Mouse (Mus musculus): ENCODE data around the gene P2ry12. TPM values are rescaled to one million over a fixed set of nuclear protein-coding genes. Genes with fewer than 3 reads are reported as not detected.

P2ry12 gene
- polyA plus RNA-seq (2021; fragmentation: Nextera tagmentation): 91.1 and 99.8 TPM in 2 replicates
- long read RNA-seq, experiment 1, transcript P2ry12-205 (2 exons, 619 nt): major isoform, 119 of 141 reads
- long read RNA-seq, experiment 1, partial matches to known transcripts: 0 of 141 reads
- long read RNA-seq, experiment 1, other reads (novel, unspliced or antisense): 17 of 141 reads
- long read RNA-seq, experiment 2, transcript P2ry12-204 (3 exons, 2,157 nt): minor isoform, 8 of 200 reads
- long read RNA-seq, experiment 2, transcript P2ry12-205 (2 exons, 619 nt): major isoform, 154 of 200 reads
- long read RNA-seq, experiment 2, partial matches to known transcripts: 2 of 200 reads
- long read RNA-seq, experiment 2, other reads (novel, unspliced or antisense): 28 of 200 reads

GRCm38 (mm10) chr3:59262704-59263103 lies at the start of gene P2ry12:
Gene P2ry12, minus strand, starts transcription at chr3:59262871.

GRCm38 (mm10) chr3:59210727-59211126 lies 51.9 kb downstream of the P2ry12 start, which contains the start of gene P2ry13:
Gene P2ry13, minus strand, starts transcription at chr3:59210882.

GRCm38 (mm10) chr3:59194938-59195337 lies 67.7 kb downstream of the P2ry12 start, which contains the start of gene Gpr87:
Gene Gpr87, minus strand, starts transcription at chr3:59195104.

Other genes starting within 250 kb of the P2ry12 start
- gene Gpr171, start 161.1 kb downstream of the P2ry12 start, polyA plus RNA-seq (2021; fragmentation: Nextera tagmentation): not detected in 2 replicates
- 1.8 and 2.2 TPM in 2 replicates for gene P2ry14, start 109.3 kb downstream of the P2ry12 start, polyA plus RNA-seq (2021; fragmentation: Nextera tagmentation)
- 0.13 TPM in 1 of 2 replicates, not detected in the other for gene Gpr87, start 67.8 kb downstream of the P2ry12 start, polyA plus RNA-seq (2021; fragmentation: Nextera tagmentation)
- 4.2 and 4.6 TPM in 2 replicates for gene P2ry13, start 52.0 kb downstream of the P2ry12 start, polyA plus RNA-seq (2021; fragmentation: Nextera tagmentation)
- 0.30 and 0.38 TPM in 2 replicates for gene Igsf10, start 81.5 kb upstream of the P2ry12 start, polyA plus RNA-seq (2021; fragmentation: Nextera tagmentation)